Mouse (Mus musculus) MEL (cell line): ENCODE measurements around the gene Ccl17. TPM values are rescaled to one million over a fixed set of nuclear protein-coding genes. Genes with fewer than 3 reads are reported as not detected.

Experiments
- DNase-seq: peaks from one replicate; pipeline ENCODE4 v3.0.0; 2011; ENCODE audit warnings: low read depth, low spot score
- H3K27ac ChIP-seq: 2 replicates; pipeline ENCODE4 v1.5.1; 2012; ENCODE audit warnings: low read depth, mild to moderate bottlenecking, control low read depth, low read length, moderate library complexity; ENCODE audit not compliant: control insufficient read depth
- H3K27me3 ChIP-seq, 2 experiments: fragments of 150-350 bp in 1 of 2; sonication (generic) in 1 of 2; 2 replicates each; pipeline ENCODE4 v1.6.1; 2012; ENCODE audit warnings: low read length in 2 of 2, mild to moderate bottlenecking in 2 of 2, improper control_type of control experiment in 1 of 2, moderate library complexity in 1 of 2; ENCODE audit not compliant: insufficient read depth in 2 of 2, control insufficient read depth in 1 of 2
- H3K36me3 ChIP-seq, 2 experiments: 2 replicates each; pipeline ENCODE4 v1.6.1; 2012 to 2014; ENCODE audit warnings: low read length in 2 of 2, improper control_type of control experiment in 1 of 2, inconsistent platforms in 1 of 2, mild to moderate bottlenecking in 1 of 2; ENCODE audit not compliant: insufficient read depth in 2 of 2, control insufficient read depth in 1 of 2
- H3K4me1 ChIP-seq, 2 experiments: fragments of 150-350 bp in 1 of 2; sonication (generic) in 1 of 2; 2 replicates each; pipeline ENCODE4 v1.6.1; 2012; ENCODE audit warnings: low read length in 2 of 2, improper control_type of control experiment in 1 of 2, mild to moderate bottlenecking in 1 of 2; ENCODE audit not compliant: insufficient read depth in 2 of 2, control insufficient read depth in 1 of 2
- H3K4me3 ChIP-seq, 2 experiments: fragments of 150-350 bp in 1 of 2; sonication (generic) in 1 of 2; 2 replicates each; pipeline ENCODE4 v1.5.1; 2012; ENCODE audit warnings: low read depth in 2 of 2, low read length in 2 of 2, mild to moderate bottlenecking in 2 of 2, moderate library complexity in 2 of 2, control low read depth in 1 of 2, improper control_type of control experiment in 1 of 2; ENCODE audit not compliant: control insufficient read depth in 1 of 2, insufficient read depth in 1 of 2
- H3K79me2 ChIP-seq: 2 replicates; pipeline ENCODE4 v1.6.1; 2012; ENCODE audit warnings: mild to moderate bottlenecking, low read length, moderate library complexity; ENCODE audit not compliant: control insufficient read depth, poor library complexity, insufficient read depth
- H3K9ac ChIP-seq: 2 replicates; pipeline ENCODE4 v1.6.1; 2012; ENCODE audit warnings: low read depth, mild to moderate bottlenecking, control low read depth, low read length, moderate library complexity; ENCODE audit not compliant: control insufficient read depth, poor library complexity, severe bottlenecking
- H3K9me3 ChIP-seq: fragments of 150-350 bp; sonication (generic); replicated peaks from 2 replicates; pipeline ENCODE4 v1.6.1; 2012; ENCODE audit warnings: mild to moderate bottlenecking, low read length, improper control_type of control experiment, moderate library complexity; ENCODE audit not compliant: insufficient read depth
- BHLHE40 ChIP-seq: IDR thresholded peaks from 2 replicates; pipeline ENCODE4 v1.6.1; 2012; ENCODE audit warnings: low read depth, mild to moderate bottlenecking, inconsistent platforms, low read length, improper control_type of control experiment, borderline replicate concordance
- CHD1 ChIP-seq: IDR thresholded peaks from 2 replicates; pipeline ENCODE4 v1.6.1; 2012; ENCODE audit warnings: low read depth, mild to moderate bottlenecking, inconsistent platforms, low read length, improper control_type of control experiment
- CTCF ChIP-seq, 3 experiments: IDR thresholded peaks in 2 of 3; conservative IDR thresholded peaks in 1 of 3; 2 replicates each; pipeline ENCODE4 v1.5.1; 2011 to 2012; ENCODE audit warnings: low read length in 3 of 3, low read depth in 2 of 3, mild to moderate bottlenecking in 2 of 3, improper control_type of control experiment in 1 of 3, inconsistent platforms in 1 of 3, mixed read lengths in 1 of 3, moderate library complexity in 1 of 3; ENCODE audit not compliant: control insufficient read depth in 1 of 3, insufficient read depth in 1 of 3, poor library complexity in 1 of 3, severe bottlenecking in 1 of 3
- E2F4 ChIP-seq: IDR thresholded peaks from 2 replicates; pipeline ENCODE4 v1.6.1; 2011; ENCODE audit warnings: low read depth, low read length, improper control_type of control experiment, borderline replicate concordance
- ELF1 ChIP-seq: IDR thresholded peaks from 2 replicates; pipeline ENCODE4 v1.6.1; 2014; ENCODE audit warnings: low read depth, mild to moderate bottlenecking, inconsistent platforms, low read length, improper control_type of control experiment, moderate library complexity
- ETS1 ChIP-seq: IDR thresholded peaks from 2 replicates; pipeline ENCODE4 v1.6.1; 2012; ENCODE audit warnings: low read depth, mild to moderate bottlenecking, inconsistent platforms, low read length, improper control_type of control experiment, moderate library complexity
- GATA1 ChIP-seq: IDR thresholded peaks from 2 replicates; pipeline ENCODE4 v1.6.1; 2011; ENCODE audit warnings: low read depth, low read length, improper control_type of control experiment
- HCFC1 ChIP-seq: IDR thresholded peaks from 2 replicates; pipeline ENCODE4 v1.6.1; 2012; ENCODE audit warnings: low read depth, mild to moderate bottlenecking, inconsistent platforms, low read length, improper control_type of control experiment, moderate library complexity
- JUND ChIP-seq: IDR thresholded peaks from 2 replicates; pipeline ENCODE4 v1.6.1; 2011; ENCODE audit warnings: low read depth, mild to moderate bottlenecking, improper control_type of control experiment, low read length
- KAT2A ChIP-seq: conservative IDR thresholded peaks from 2 replicates; pipeline ENCODE4 v1.6.1; 2012; ENCODE audit warnings: low read depth, low read length, improper control_type of control experiment, inconsistent platforms
- MAX ChIP-seq: IDR thresholded peaks from 2 replicates; pipeline ENCODE4 v1.6.1; 2011; ENCODE audit warnings: low read length, improper control_type of control experiment
- MXI1 ChIP-seq: IDR thresholded peaks from 2 replicates; pipeline ENCODE4 v1.6.1; 2011; ENCODE audit warnings: mild to moderate bottlenecking, low read depth, low read length, improper control_type of control experiment
- MYB ChIP-seq: IDR thresholded peaks from 2 replicates; pipeline ENCODE4 v1.6.1; 2011; ENCODE audit warnings: mild to moderate bottlenecking, low read depth, low read length, improper control_type of control experiment
- MYC ChIP-seq: IDR thresholded peaks from 2 replicates; pipeline ENCODE4 v1.6.1; 2011; ENCODE audit warnings: low read depth, mild to moderate bottlenecking, low read length, improper control_type of control experiment, moderate library complexity
- NELFE ChIP-seq: IDR thresholded peaks from 2 replicates; pipeline ENCODE4 v1.6.1; 2011; ENCODE audit warnings: low read depth, low read length, improper control_type of control experiment
- POLR2A ChIP-seq, 2 experiments: IDR thresholded peaks; 2 replicates each; pipeline ENCODE4 v1.6.1; 2011 to 2012; ENCODE audit warnings: low read length in 2 of 2, mild to moderate bottlenecking in 2 of 2, control low read depth in 1 of 2, improper control_type of control experiment in 1 of 2, low read depth in 1 of 2, moderate library complexity in 1 of 2; ENCODE audit not compliant: control insufficient read depth in 1 of 2, insufficient read depth in 1 of 2, poor library complexity in 1 of 2
- RAD21 ChIP-seq: IDR thresholded peaks from 2 replicates; pipeline ENCODE4 v1.6.1; 2011; ENCODE audit warnings: mild to moderate bottlenecking, low read depth, low read length, improper control_type of control experiment
- SMC3 ChIP-seq: IDR thresholded peaks from 2 replicates; pipeline ENCODE4 v1.6.1; 2011; ENCODE audit warnings: low read depth, low read length, improper control_type of control experiment
- TBP ChIP-seq: IDR thresholded peaks from 2 replicates; pipeline ENCODE4 v1.8.0; 2011; ENCODE audit warnings: low read depth, low read length, improper control_type of control experiment
- UBTF ChIP-seq: IDR thresholded peaks from 2 replicates; pipeline ENCODE4 v1.6.1; 2012; ENCODE audit warnings: low read depth, mild to moderate bottlenecking, inconsistent platforms, low read length, improper control_type of control experiment, moderate library complexity, borderline replicate concordance; ENCODE audit not compliant: insufficient read depth
- USF2 ChIP-seq, 2 experiments: IDR thresholded peaks; 2 replicates each; pipeline ENCODE4 v1.6.1; 2011 to 2012; ENCODE audit warnings: improper control_type of control experiment in 2 of 2, low read length in 2 of 2, borderline replicate concordance in 1 of 2, inconsistent platforms in 1 of 2, low read depth in 1 of 2, mild to moderate bottlenecking in 1 of 2; ENCODE audit not compliant: insufficient read depth in 1 of 2
- ZMIZ1 ChIP-seq: IDR thresholded peaks from 2 replicates; pipeline ENCODE4 v1.6.1; 2012; ENCODE audit warnings: low read depth, mild to moderate bottlenecking, inconsistent platforms, low read length, improper control_type of control experiment, moderate library complexity
- polyA plus RNA-seq, 2 experiments: library from polyadenylated mRNA; stranded (reverse) in 1 of 2; unstranded in 1 of 2; fragments of >175 nt in 1 of 2; fragments of >200 nt in 1 of 2; gene quantifications; 2 replicates each; pipeline versions ENCODE4 v1.2.1 to v1.2.4; 2012; ENCODE audit warnings: low replicate concordance in 2 of 2, low read depth in 1 of 2; ENCODE audit not compliant: insufficient read length in 2 of 2, insufficient read depth in 1 of 2, missing spikeins in 1 of 2
- total RNA-seq: library from RNA; depleted of rRNA; stranded (reverse); fragments of 300-350 nt; gene quantifications from 2 replicates; pipeline ENCODE4 v1.2.3, GENCODE M21; 2012

Gene Ccl17
- total and polyA plus RNA-seq, 3 experiments = 0.43 TPM; not detected in 2

GRCm38 (mm10) chr8:94789256-94789955, 20.8 kb upstream of the Ccl17 start:
- Histone ChIP-seq H3K4me3 (no peak overlapping the region), H3K36me3 (peaks cover 0 to 4% of the 10 kb centered on the region in 2 experiments; a peak in 1 of 4 replicates), H3K79me2 (no peaks in the 10 kb centered on the region), H3K4me1 (peaks cover 0 to 8% of the 10 kb centered on the region in 2 experiments; a peak in 2 of 4 replicates), H3K27me3 (peaks cover 3 to 4% of the 10 kb centered on the region in 2 experiments; a peak in 2 of 4 replicates), H3K9ac (no peak overlapping the region), H3K27ac (no peak overlapping the region), H3K9me3 (no peaks in the 10 kb centered on the region)
- TF ChIP-seq NELFE = no peak
- no peak for TF ChIP-seq HCFC1
- TF ChIP-seq GATA1 = no peak
- no peak for TF ChIP-seq ELF1
- TF ChIP-seq MAX = no peak
- TF ChIP-seq MYC = no peak
- TF ChIP-seq MXI1 = no peak
- TF ChIP-seq BHLHE40 = no peak
- TF ChIP-seq TBP = no peak
- TF ChIP-seq MYB = no peak
- no peak for TF ChIP-seq USF2 (IDR thresholded peaks at IDR 0.05; ENCODE audit: borderline replicate concordance in 1 of 2, insufficient read depth in 1 of 2, low read depth in 1 of 2, low read length in 2 of 2)
- no peak for TF ChIP-seq CHD1
- TF ChIP-seq ZMIZ1 = no peak
- no peak for TF ChIP-seq JUND
- TF ChIP-seq CTCF (IDR thresholded peaks at IDR 0.05 in 2 of 3, conservative IDR thresholded peaks at IDR 0.05 in 1 of 3; ENCODE audit: control insufficient read depth in 1 of 3, insufficient read depth in 1 of 3, low read depth in 2 of 3, low read length in 3 of 3, poor library complexity in 1 of 3, severe bottlenecking in 1 of 3) = no peak
- no peak for DNase-seq

GRCm38 (mm10) chr8:94794368-94794767, 15.9 kb upstream of the Ccl17 start:
- TF ChIP-seq HCFC1 (no peak), E2F4 (no peak), SMC3 (no peak), RAD21 (no peak), NELFE (no peak), GATA1 (no peak), UBTF (no peak), BHLHE40 (no peak), ETS1 (no peak), KAT2A (no peak), POLR2A (IDR thresholded peaks at IDR 0.05; ENCODE audit: control insufficient read depth in 1 of 2, insufficient read depth in 1 of 2, low read depth in 1 of 2, low read length in 2 of 2, poor library complexity in 1 of 2) (no peak), MXI1 (no peak)
- no peaks in the 10 kb centered on the region for H3K4me1 ChIP-seq
- H3K4me3 ChIP-seq = no peak overlapping the region
- H3K36me3 ChIP-seq = no peaks in the 10 kb centered on the region
- no peak overlapping the region for H3K27ac ChIP-seq
- H3K9me3 ChIP-seq = no peaks in the 10 kb centered on the region
- H3K9ac ChIP-seq = no peak overlapping the region
- DNase-seq = no peak
- no peaks in the 10 kb centered on the region for H3K27me3 ChIP-seq
- no peaks in the 10 kb centered on the region for H3K79me2 ChIP-seq
